8 mouse cellular contexts compared by ENCODE assay signal in genomic region chr3:30995283-30995898, GRCm38 (mm10). TPM values are rescaled to one million over a fixed set of nuclear protein-coding genes. Genes with fewer than 3 reads are reported as not detected.
DNase-seq lines count a peak whose midpoint lies in the region; ATAC-seq and TF ChIP-seq lines count a peak whose summit lies in the region.

Gene Prkci, plus strand, starts transcription at chr3:30995747.

- H3K9ac ChIP-seq in hindbrain, embryonic 13.5 days: peak within 1 kb of the TSS; percentile 89

- no peak for TF ChIP-seq CTCF in Patski (IDR thresholded peaks at IDR 0.05)

- DNase-seq in Patski (ENCODE audit: low read depth, low spot score): peak; percentile 94
- DNase-seq in cerebellum, postnatal 14 days: peak; percentile 94 to 95
- DNase-seq in frontal cortex, postnatal 14 days (ENCODE audit: low spot score in 2 of 2): peak; percentile 84 to 86
- DNase-seq in layer of hippocampus, postnatal 25 days (ENCODE audit: extremely low spot score in 1 of 2, low spot score in 1 of 2): peak; percentile 79 to 93
- peak; percentile 95 for DNase-seq in lung, postnatal 25 days (ENCODE audit: low spot score)
- peak; percentile 97 for DNase-seq in retina, embryonic 14.5 days (ENCODE audit: low spot score)
- peak; percentile 97 for DNase-seq in thymus, postnatal 4 days

- CTCF ChIA-PET in Patski (lab: Charles Lee): interaction anchor here (1.6 to 6.8 kb wide), 4 partner anchors 21 to 28 kb away, joined by 5 to 68 read pairs (median 34); no protein-coding TSS in a partner anchor

- H3K36me3 ChIP-seq in hindbrain, embryonic 13.5 days: no peaks in the 10 kb centered on the region

- peaks cover 24% of the 10 kb centered on the region for H3K4me1 ChIP-seq in hindbrain, embryonic 13.5 days (replicated peaks)

- peak within 1 kb of the TSS; percentile 86 for H3K27ac ChIP-seq in hindbrain, embryonic 13.5 days

- 1% methylated on average over 49 of the region's 50 CpGs for WGBS in hindbrain, embryonic 13.5 days

- H3K4me3 ChIP-seq in hindbrain, embryonic 13.5 days: peak within 1 kb of the TSS; percentile 83

- H3K9me3 ChIP-seq in hindbrain, embryonic 13.5 days: no peaks in the 10 kb centered on the region

- peak; percentile 95 for ATAC-seq in Patski
- ATAC-seq in hindbrain, embryonic 13.5 days (ENCODE audit: low FRiP score): peak; percentile 99

- H3K4me2 ChIP-seq in hindbrain, embryonic 13.5 days: peak within 1 kb of the TSS; percentile 64

- H3K27me3 ChIP-seq in Patski: no peaks in the 10 kb centered on the region
- H3K27me3 ChIP-seq in hindbrain, embryonic 13.5 days: no peaks in the 10 kb centered on the region

- in situ Hi-C loops in Patski (cut with MboI; ENCODE audit: low pct_unique_long_range_greater_than_20kb): no loop called here

- POLR2A ChIA-PET in Patski (lab: Charles Lee): interaction anchor here (0.9 to 5.5 kb wide), 2 partner anchors 22 to 27 kb away, joined by 4 to 50 read pairs; no protein-coding TSS in a partner anchor

RNA-seq across cellular contexts. Expression of gene Prkci, which starts in this region (rescaled TPM):
- 150 TPM for polyA plus RNA-seq in Patski (2021)
- polyA plus RNA-seq in hindbrain, embryonic 13.5 days (2015; fragmentation: Nextera tagmentation; extraction: Ambion mirVana): 23.9 and 24.7 TPM in 2 replicates
- total RNA-seq in layer of hippocampus, postnatal 25 days (2021): 10 to 100 TPM; 56.8 to 63.4 TPM

Comparison
In these comparisons a context has a peak if more than half of its experiments do, and no peak if none do; other contexts are left out.
1. Peak in every context shown above with its lines: DNase-seq, ATAC-seq, H3K4me3 ChIP-seq and H3K27ac ChIP-seq.